Mouse (Mus musculus): ENCODE results near the gene Afg3l1. TPM values are rescaled to one million over a fixed set of nuclear protein-coding genes. Genes with fewer than 3 reads are reported as not detected.
"Not testable (repeated sequence)": the region's sequence is repeated elsewhere in the genome, so short reads cannot be mapped to it uniquely, and the experiment has no call there.

Afg3l1 gene
- polyA plus RNA-seq (2014; fragmentation: Nextera tagmentation; extraction: Ambion mirVana), result 33.6 and 37.0 TPM in 2 replicates

DNA sequence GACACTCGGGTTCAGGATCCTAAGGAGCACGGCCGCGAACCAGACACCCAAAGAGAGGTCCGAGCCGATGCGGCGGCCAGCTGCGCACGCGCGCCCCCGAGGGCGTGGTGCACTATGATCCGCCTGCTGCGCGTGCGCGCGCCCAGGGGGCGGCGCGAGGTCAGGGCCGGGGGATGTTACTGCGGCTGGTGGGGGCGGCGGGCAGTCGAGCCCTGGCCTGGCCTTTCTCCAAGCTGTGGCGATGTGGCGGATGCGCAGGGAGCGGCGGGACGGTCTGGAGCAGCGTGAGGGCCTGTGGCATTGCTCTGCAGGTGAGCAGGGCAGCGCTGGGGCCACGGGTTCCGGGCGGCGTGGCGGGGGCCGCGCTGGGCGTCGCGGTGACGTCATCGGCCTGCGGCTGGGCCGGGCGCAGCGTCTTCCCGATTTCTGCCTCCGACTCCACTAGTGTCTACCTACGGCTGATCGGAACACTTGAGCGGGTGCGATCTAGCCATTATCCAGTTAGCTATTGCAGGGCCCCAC lies at the start of gene Afg3l1:
Gene Afg3l1, plus strand, starts transcription at position 167 of the 522 bp plus-strand sequence.
- peaks cover 14% of the 10 kb centered on the region for H3K4me1 ChIP-seq (ENCODE audit: control insufficient read depth, insufficient read depth, low read length)
- peak within 1 kb of the TSS; percentile 81 for H3K4me3 ChIP-seq (replicated peaks; ENCODE audit: low read depth, low read length)
- no peaks in the 10 kb centered on the region for H3K27me3 ChIP-seq (ENCODE audit: control insufficient read depth, insufficient read depth, low read length)
- under 1% methylated on average over 58 of the region's 58 CpGs for WGBS
- peak within 1 kb of the TSS; percentile 98 for H3K27ac ChIP-seq (replicated peaks; ENCODE audit: low read depth, low read length)
- ATAC-seq (ENCODE audit: low FRiP score, low TSS enrichment) (peak; percentile 91), DNase-seq (peak; percentile 97)
- no peaks in the 10 kb centered on the region for H3K9me3 ChIP-seq (ENCODE audit: control insufficient read depth, low read length)
- peak within 1 kb of the TSS; percentile 65 for H3K4me2 ChIP-seq (ENCODE audit: low read length)
- peaks cover 27% of the 10 kb centered on the region for H3K36me3 ChIP-seq (ENCODE audit: control insufficient read depth, insufficient read depth, low read length)
- H3K9ac ChIP-seq (replicated peaks; ENCODE audit: low read length), result peak within 1 kb of the TSS; percentile 75

DNA sequence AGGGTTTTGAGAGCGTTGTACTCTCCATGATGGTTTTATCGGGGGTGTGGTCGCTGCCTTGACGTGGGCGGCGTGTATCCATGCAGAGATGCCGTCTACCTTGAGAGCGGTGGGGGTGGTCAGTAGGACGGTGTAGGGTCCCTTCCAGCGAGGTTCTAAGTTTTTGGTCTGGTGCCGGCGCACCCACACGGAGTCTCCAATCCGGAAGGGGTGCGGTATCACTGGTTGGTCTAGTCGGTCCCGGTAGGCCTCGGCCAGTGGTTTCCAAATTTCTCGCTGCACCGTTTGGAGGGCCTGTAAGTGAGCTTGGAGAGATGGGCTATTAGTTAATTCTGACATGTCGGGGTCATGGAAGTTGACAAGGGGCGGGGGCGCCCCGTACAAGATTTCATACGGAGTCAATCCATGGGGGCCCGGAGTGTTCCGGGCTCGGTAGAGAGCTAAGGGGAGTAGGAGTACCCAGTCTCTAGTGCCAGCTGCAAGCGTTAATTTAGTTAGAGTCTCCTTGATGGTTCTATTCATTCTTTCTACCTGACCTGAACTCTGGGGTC lies 49.3 kb upstream of the Afg3l1 start:
- Histone ChIP-seq H3K9ac (replicated peaks; ENCODE audit: low read length) (no peak overlapping the region), H3K4me3 (replicated peaks; ENCODE audit: low read depth, low read length) (no peak overlapping the region), H3K27ac (replicated peaks; ENCODE audit: low read depth, low read length) (no peak overlapping the region), H3K27me3 (ENCODE audit: control insufficient read depth, insufficient read depth, low read length) (no peaks in the 10 kb centered on the region), H3K36me3 (ENCODE audit: control insufficient read depth, insufficient read depth, low read length) (peaks cover 2% of the 10 kb centered on the region; the same call in 1 of the 2 replicates), H3K4me2 (ENCODE audit: low read length) (no peak overlapping the region), H3K4me1 (ENCODE audit: control insufficient read depth, insufficient read depth, low read length) (no peaks in the 10 kb centered on the region), H3K9me3 (ENCODE audit: control insufficient read depth, low read length) (peaks cover 43% of the 10 kb centered on the region)
- ATAC-seq (ENCODE audit: low FRiP score, low TSS enrichment) (no peak), DNase-seq (no peak)
- WGBS, result 98% methylated on average over 29 of the region's 29 CpGs

GRCm38 (mm10) chr8:123428939-123429721 lies 48.6 kb upstream of the Afg3l1 start:
- H3K9ac ChIP-seq (replicated peaks; ENCODE audit: low read length), result no peak overlapping the region
- no peak for ATAC-seq (ENCODE audit: low FRiP score, low TSS enrichment)
- peaks cover 43% of the 10 kb centered on the region for H3K9me3 ChIP-seq (ENCODE audit: control insufficient read depth, low read length)
- H3K4me2 ChIP-seq (ENCODE audit: low read length), result no peak overlapping the region
- no peak overlapping the region for H3K4me3 ChIP-seq (replicated peaks; ENCODE audit: low read depth, low read length)
- no peaks in the 10 kb centered on the region for H3K27me3 ChIP-seq (ENCODE audit: control insufficient read depth, insufficient read depth, low read length)
- no peak overlapping the region for H3K27ac ChIP-seq (replicated peaks; ENCODE audit: low read depth, low read length)
- H3K36me3 ChIP-seq (ENCODE audit: control insufficient read depth, insufficient read depth, low read length), result no peaks in the 10 kb centered on the region
- no peak for DNase-seq
- H3K4me1 ChIP-seq (ENCODE audit: control insufficient read depth, insufficient read depth, low read length), result no peaks in the 10 kb centered on the region
- 95% methylated on average over 23 of the region's 23 CpGs for WGBS

DNA sequence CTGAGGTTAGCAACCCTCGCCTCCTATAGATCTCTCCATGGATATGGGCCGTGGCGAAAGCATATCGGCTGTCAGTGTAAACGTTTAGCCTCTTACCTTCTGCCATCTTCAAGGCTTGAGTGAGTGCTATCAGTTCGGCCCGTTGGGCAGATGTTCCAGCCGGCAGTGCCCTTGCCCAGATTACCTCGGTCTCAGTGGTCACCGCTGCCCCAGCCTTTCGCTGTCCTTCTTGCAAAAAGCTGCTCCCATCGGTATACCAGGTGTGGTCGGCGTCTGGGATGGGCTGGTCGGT lies 48.0 kb upstream of the Afg3l1 start:
- H3K4me2 ChIP-seq (ENCODE audit: low read length); H3K27ac ChIP-seq (replicated peaks; ENCODE audit: low read depth, low read length); H3K4me1 ChIP-seq (ENCODE audit: control insufficient read depth, insufficient read depth, low read length); H3K9ac ChIP-seq (replicated peaks; ENCODE audit: low read length); H3K36me3 ChIP-seq (ENCODE audit: control insufficient read depth, insufficient read depth, low read length); DNase-seq; H3K4me3 ChIP-seq (replicated peaks; ENCODE audit: low read depth, low read length); ATAC-seq (ENCODE audit: low FRiP score, low TSS enrichment); H3K27me3 ChIP-seq (ENCODE audit: control insufficient read depth, insufficient read depth, low read length): not testable (repeated sequence)
- WGBS, result 97% methylated on average over 15 of the region's 15 CpGs
- H3K9me3 ChIP-seq (ENCODE audit: control insufficient read depth, low read length), result peaks cover 43% of the 10 kb centered on the region

GRCm38 (mm10) chr8:123430936-123431335 lies 46.8 kb upstream of the Afg3l1 start:
- H3K9me3 ChIP-seq (ENCODE audit: control insufficient read depth, low read length), result peaks cover 43% of the 10 kb centered on the region
- WGBS, result 91% methylated on average over 8 of the region's 8 CpGs
- H3K4me1 ChIP-seq (ENCODE audit: control insufficient read depth, insufficient read depth, low read length); DNase-seq; H3K4me2 ChIP-seq (ENCODE audit: low read length); H3K27ac ChIP-seq (replicated peaks; ENCODE audit: low read depth, low read length); H3K36me3 ChIP-seq (ENCODE audit: control insufficient read depth, insufficient read depth, low read length); H3K4me3 ChIP-seq (replicated peaks; ENCODE audit: low read depth, low read length); H3K27me3 ChIP-seq (ENCODE audit: control insufficient read depth, insufficient read depth, low read length); ATAC-seq (ENCODE audit: low FRiP score, low TSS enrichment); H3K9ac ChIP-seq (replicated peaks; ENCODE audit: low read length): not testable (repeated sequence)

- H3K27ac ChIP-seq (replicated peaks; ENCODE audit: low read depth, low read length), result no peak overlapping the region
- H3K4me2 ChIP-seq (ENCODE audit: low read length), result no peak overlapping the region
- DNase-seq, result no peak
- H3K9me3 ChIP-seq (ENCODE audit: control insufficient read depth, low read length), result peaks cover 38% of the 10 kb centered on the region
- no peak for ATAC-seq (ENCODE audit: low FRiP score, low TSS enrichment)
- no peaks in the 10 kb centered on the region for H3K27me3 ChIP-seq (ENCODE audit: control insufficient read depth, insufficient read depth, low read length)
- no peaks in the 10 kb centered on the region for H3K4me1 ChIP-seq (ENCODE audit: control insufficient read depth, insufficient read depth, low read length)
- H3K9ac ChIP-seq (replicated peaks; ENCODE audit: low read length), result no peak overlapping the region
- H3K36me3 ChIP-seq (ENCODE audit: control insufficient read depth, insufficient read depth, low read length), result no peaks in the 10 kb centered on the region
- 96% methylated on average over 25 of the region's 25 CpGs for WGBS
- no peak overlapping the region for H3K4me3 ChIP-seq (replicated peaks; ENCODE audit: low read depth, low read length)
Observed at GRCm38 (mm10) chr8:123431616-123432365, 45.9 kb upstream of the Afg3l1 start.

DNA sequence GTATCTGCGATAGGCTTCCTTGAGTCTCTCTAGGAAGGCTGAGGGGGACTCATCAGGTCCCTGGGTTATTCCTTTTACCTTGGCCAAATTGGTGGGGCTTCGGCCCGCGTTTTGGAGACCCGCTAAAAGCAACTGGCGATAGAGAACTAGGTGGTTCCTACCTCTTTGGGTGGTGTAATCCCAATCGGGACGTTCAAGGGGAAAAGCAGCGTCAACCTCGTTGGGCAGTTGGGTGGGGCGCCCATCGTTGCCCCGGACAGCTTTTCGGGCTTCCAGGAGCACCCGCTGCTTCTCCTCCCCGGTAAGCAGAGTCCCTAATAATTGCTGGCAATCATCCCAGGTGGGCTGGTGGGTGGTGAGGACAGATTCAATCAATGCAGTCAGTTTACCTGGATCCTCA lies 45.3 kb upstream of the Afg3l1 start:
- H3K9me3 ChIP-seq (ENCODE audit: control insufficient read depth, low read length), result peaks cover 32% of the 10 kb centered on the region
- no peaks in the 10 kb centered on the region for H3K4me1 ChIP-seq (ENCODE audit: control insufficient read depth, insufficient read depth, low read length)
- no peak overlapping the region for H3K4me2 ChIP-seq (ENCODE audit: low read length)
- 96% methylated on average over 16 of the region's 16 CpGs for WGBS
- ATAC-seq (ENCODE audit: low FRiP score, low TSS enrichment) (no peak), DNase-seq (no peak)
- no peak overlapping the region for H3K27ac ChIP-seq (replicated peaks; ENCODE audit: low read depth, low read length)
- H3K36me3 ChIP-seq (ENCODE audit: control insufficient read depth, insufficient read depth, low read length), result no peaks in the 10 kb centered on the region
- H3K27me3 ChIP-seq (ENCODE audit: control insufficient read depth, insufficient read depth, low read length), result no peaks in the 10 kb centered on the region
- no peak overlapping the region for H3K4me3 ChIP-seq (replicated peaks; ENCODE audit: low read depth, low read length)
- no peak overlapping the region for H3K9ac ChIP-seq (replicated peaks; ENCODE audit: low read length)

GRCm38 (mm10) chr8:123433241-123433974 lies 44.3 kb upstream of the Afg3l1 start:
- H3K36me3 ChIP-seq (ENCODE audit: control insufficient read depth, insufficient read depth, low read length); H3K4me3 ChIP-seq (replicated peaks; ENCODE audit: low read depth, low read length); DNase-seq; H3K4me2 ChIP-seq (ENCODE audit: low read length); H3K27me3 ChIP-seq (ENCODE audit: control insufficient read depth, insufficient read depth, low read length); H3K4me1 ChIP-seq (ENCODE audit: control insufficient read depth, insufficient read depth, low read length); H3K27ac ChIP-seq (replicated peaks; ENCODE audit: low read depth, low read length); H3K9ac ChIP-seq (replicated peaks; ENCODE audit: low read length); ATAC-seq (ENCODE audit: low FRiP score, low TSS enrichment): not testable (repeated sequence)
- H3K9me3 ChIP-seq (ENCODE audit: control insufficient read depth, low read length), result peaks cover 22% of the 10 kb centered on the region
- WGBS, result 97% methylated on average over 42 of the region's 47 CpGs

Data from midbrain, embryonic 14.5 days (tissue).